Mouse (Mus musculus): ENCODE data around the gene Gm21708.
"Not testable (repeated sequence)": the region's sequence is repeated elsewhere in the genome, so short reads cannot be mapped to it uniquely, and the experiment has no call there.

Gene Gm21708

GRCm38 (mm10) chrY:3410067-3410466 is at the start of gene Gm21708, which contains the start of gene Gm21704:
Gene Gm21708 (minus strand): TSS chrY:3410167.
Gene Gm21704 (minus strand): TSS chrY:3410167.
- in situ Hi-C loops (cut with MboI; ENCODE audit: low sequenced_read_pairs) = not testable (repeated sequence)
